Mouse (Mus musculus): ENCODE results near the gene Ano4.

DNA sequence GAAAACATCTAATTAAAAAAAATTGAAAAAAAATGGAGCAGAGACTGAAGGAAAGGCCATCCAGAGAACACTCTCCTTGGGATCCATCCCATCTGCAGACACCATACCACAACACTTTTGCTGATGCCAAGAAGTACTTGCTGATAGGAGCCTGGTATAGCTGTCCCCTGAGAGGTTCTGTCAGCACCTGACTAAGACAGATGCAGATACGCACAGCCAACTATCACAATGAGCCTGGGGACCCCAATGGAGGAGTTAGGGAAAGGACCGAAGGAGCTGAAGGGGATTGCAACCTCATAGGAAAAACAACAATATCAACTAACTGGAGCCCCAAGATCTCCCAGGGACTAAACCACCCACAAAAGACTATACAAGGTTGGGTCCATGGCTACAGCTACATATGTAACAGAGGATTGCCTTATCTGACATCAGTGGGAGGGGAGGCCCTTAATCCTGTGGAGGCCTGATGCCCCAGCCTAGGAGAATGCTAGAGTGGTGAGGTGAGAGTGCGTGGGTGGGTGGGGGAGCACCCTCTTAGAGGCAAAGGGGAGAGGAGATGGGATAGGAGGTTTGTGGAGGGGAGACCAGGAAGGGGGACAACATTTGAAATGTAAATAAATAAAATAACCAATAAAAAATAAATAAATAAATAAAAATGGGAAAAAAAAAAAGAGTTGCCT, 71.4 kb downstream of the Ano4 start:
- no peak for TF ChIP-seq ZC3H11A (IDR thresholded peaks at IDR 0.05; ENCODE audit: low read depth, low read length)
- TF ChIP-seq KAT2A (IDR thresholded peaks at IDR 0.05; ENCODE audit: insufficient replicate concordance, low read length), result no peak
- no peak for TF ChIP-seq USF2 (conservative IDR thresholded peaks at IDR 0.05; ENCODE audit: low read depth, low read length)
- TF ChIP-seq POLR2A (IDR thresholded peaks at IDR 0.05; ENCODE audit: low read depth, low read length), result no peak
- TF ChIP-seq CTCF (conservative IDR thresholded peaks at IDR 0.05 in 1 of 2, IDR thresholded peaks at IDR 0.05 in 1 of 2; ENCODE audit: low read depth in 2 of 2, low read length in 2 of 2), result no peak
- TF ChIP-seq RAD21 (IDR thresholded peaks at IDR 0.05; ENCODE audit: low read depth, low read length), result no peak
- no peak for TF ChIP-seq MEF2A (IDR thresholded peaks at IDR 0.05; ENCODE audit: borderline replicate concordance, low read depth, low read length)
- no peak for TF ChIP-seq EP300 (IDR thresholded peaks at IDR 0.05; ENCODE audit: low read length)
- no peak for TF ChIP-seq POLR2AphosphoS2 (IDR thresholded peaks at IDR 0.05; ENCODE audit: low read depth, low read length)
- no peak for TF ChIP-seq ETS1 (conservative IDR thresholded peaks at IDR 0.05; ENCODE audit: low read depth, low read length)
- no peak for TF ChIP-seq MAZ (IDR thresholded peaks at IDR 0.05; ENCODE audit: low read depth, low read length)
- no peak for TF ChIP-seq MXI1 (IDR thresholded peaks at IDR 0.05; ENCODE audit: low read depth, low read length)

Data from CH12.LX (cell line).